Mouse (Mus musculus): ENCODE data around the gene Plekhh2. TPM values are rescaled to one million over a fixed set of nuclear protein-coding genes. Genes with fewer than 3 reads are reported as not detected.
A peak's percentile ranks its signal among the peaks of the same experiment; 100 is the strongest.

Gene Plekhh2
- polyA plus RNA-seq, 1 experiment from 2014 or later: 0.45 TPM

GRCm38 (mm10) chr17:84597859-84598258 is 86.2 kb downstream of the Plekhh2 start:
- Histone ChIP-seq H3K4me1 (replicated peaks) (no peaks in the 10 kb centered on the region), H3K27ac (replicated peaks) (no peak overlapping the region), H3K9me3 (replicated peaks) (no peaks in the 10 kb centered on the region), H3K27me3 (no peaks in the 10 kb centered on the region), H3K36me3 (replicated peaks) (no peaks in the 10 kb centered on the region), H3K9ac (no peak overlapping the region), H3K4me2 (no peak overlapping the region), H3K4me3 (replicated peaks) (no peak overlapping the region)
- no peak for ATAC-seq (ENCODE audit: insufficient read depth)
- WGBS (ENCODE audit: insufficient replicate concordance): 74% methylated on average over 12 of the region's 12 CpGs

GRCm38 (mm10) chr17:84598928-84599327 is 87.2 kb downstream of the Plekhh2 start:
- 76% methylated on average over 7 of the region's 7 CpGs for whole genome bisulfite sequencing (ENCODE audit: insufficient replicate concordance)
- no peaks in the 10 kb centered on the region for H3K9me3 ChIP-seq (replicated peaks)
- ATAC-seq (ENCODE audit: insufficient read depth): no peak
- no peak overlapping the region for H3K4me3 ChIP-seq (replicated peaks)
- H3K27ac ChIP-seq (replicated peaks): no peak overlapping the region
- H3K36me3 ChIP-seq (replicated peaks): no peaks in the 10 kb centered on the region
- H3K4me1 ChIP-seq (replicated peaks): no peaks in the 10 kb centered on the region
- H3K9ac ChIP-seq: no peak overlapping the region
- no peaks in the 10 kb centered on the region for H3K27me3 ChIP-seq
- no peak overlapping the region for H3K4me2 ChIP-seq

DNA sequence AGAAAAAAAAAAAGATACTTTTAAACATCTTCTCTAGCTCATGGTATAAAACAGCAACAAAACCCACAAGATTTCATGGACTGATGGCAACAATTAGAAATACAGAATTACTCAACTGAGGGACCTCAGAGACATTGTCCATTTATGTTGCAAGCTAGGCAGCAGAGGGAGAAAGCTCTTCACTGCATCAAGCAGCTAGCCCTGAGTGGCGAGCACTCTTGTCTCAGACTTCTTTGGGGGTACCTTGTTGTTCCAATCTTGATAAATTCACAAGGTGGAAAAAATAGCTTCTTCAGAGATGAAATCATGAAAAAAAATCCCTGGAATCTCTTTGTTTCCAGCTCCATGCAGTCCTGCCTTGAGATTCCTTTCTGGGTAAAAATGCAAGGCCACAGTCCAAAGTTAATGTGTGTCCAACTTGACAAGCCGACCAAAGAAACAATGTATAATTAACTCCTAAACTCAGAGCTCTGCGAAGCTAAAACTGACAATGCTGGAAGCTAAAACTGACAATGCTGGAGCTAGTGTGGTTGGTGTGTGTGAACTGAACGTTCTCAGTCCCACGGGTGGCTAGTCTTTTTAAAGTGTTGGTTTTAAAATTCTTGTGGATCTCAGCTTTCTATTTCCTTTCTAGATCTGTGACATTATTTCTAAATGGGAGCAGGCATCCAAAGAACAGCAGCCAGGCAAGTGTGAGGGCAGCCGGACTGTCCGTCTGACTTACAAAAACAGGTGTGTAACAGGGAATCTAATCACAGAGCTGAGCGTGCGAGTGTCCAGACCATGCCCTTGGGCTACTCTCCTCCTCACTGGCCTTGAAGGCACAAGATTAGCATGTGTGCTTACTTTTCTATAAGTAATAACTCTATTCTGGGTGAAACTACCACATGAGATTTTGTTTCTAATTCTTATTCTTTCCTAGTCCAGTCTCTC is 88.6 kb downstream of the Plekhh2 start:
- no peaks in the 10 kb centered on the region for H3K9me3 ChIP-seq (replicated peaks)
- H3K4me1 ChIP-seq (replicated peaks): no peaks in the 10 kb centered on the region
- H3K4me2 ChIP-seq: no peak overlapping the region
- no peak overlapping the region for H3K9ac ChIP-seq
- H3K4me3 ChIP-seq (replicated peaks): no peak overlapping the region
- H3K27me3 ChIP-seq: no peaks in the 10 kb centered on the region
- no peak overlapping the region for H3K27ac ChIP-seq (replicated peaks)
- H3K36me3 ChIP-seq (replicated peaks): no peaks in the 10 kb centered on the region
- 56% methylated on average over 9 of the region's 9 CpGs for WGBS (ENCODE audit: insufficient replicate concordance)
- ATAC-seq (ENCODE audit: insufficient read depth): no peak

GRCm38 (mm10) chr17:84601805-84602204 is 90.1 kb downstream of the Plekhh2 start:
- Histone ChIP-seq H3K4me1 (replicated peaks) (no peaks in the 10 kb centered on the region), H3K27me3 (no peaks in the 10 kb centered on the region), H3K9ac (no peak overlapping the region), H3K27ac (replicated peaks) (no peak overlapping the region), H3K9me3 (replicated peaks) (no peaks in the 10 kb centered on the region), H3K36me3 (replicated peaks) (no peaks in the 10 kb centered on the region), H3K4me2 (no peak overlapping the region), H3K4me3 (replicated peaks) (no peak overlapping the region)
- ATAC-seq (ENCODE audit: insufficient read depth): no peak
- 62% methylated on average over 5 of the region's 5 CpGs for WGBS (ENCODE audit: insufficient replicate concordance)

DNA sequence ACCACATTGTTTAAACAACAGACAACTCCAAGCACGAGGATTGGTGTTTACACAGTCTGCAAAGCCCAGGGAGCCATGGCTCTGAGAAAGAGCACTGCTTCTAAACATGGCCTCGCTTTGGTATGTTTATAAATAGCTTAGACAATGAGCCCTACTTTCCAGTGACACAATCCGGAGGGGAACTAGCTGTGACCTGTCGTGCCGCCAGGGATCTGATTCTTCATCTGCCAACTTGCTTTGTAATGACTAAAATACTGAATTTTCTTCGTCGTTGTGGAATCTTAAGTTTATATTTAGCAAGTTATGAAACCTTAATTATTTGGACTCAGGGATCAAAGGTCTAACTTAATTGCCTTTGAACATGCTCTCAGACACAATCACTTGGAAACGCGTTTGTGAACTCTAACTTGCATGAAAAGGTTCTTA is 91.5 kb downstream of the Plekhh2 start:
- Histone ChIP-seq H3K4me1 (replicated peaks) (no peaks in the 10 kb centered on the region), H3K4me2 (no peak overlapping the region), H3K9ac (no peak overlapping the region), H3K27ac (replicated peaks) (no peak overlapping the region), H3K9me3 (replicated peaks) (no peaks in the 10 kb centered on the region), H3K27me3 (no peaks in the 10 kb centered on the region), H3K36me3 (replicated peaks) (no peaks in the 10 kb centered on the region), H3K4me3 (replicated peaks) (no peak overlapping the region)
- no peak for ATAC-seq (ENCODE audit: insufficient read depth)
- 53% methylated on average over 9 of the region's 9 CpGs for WGBS (ENCODE audit: insufficient replicate concordance)

- Histone ChIP-seq H3K4me2 (no peak overlapping the region), H3K4me1 (replicated peaks) (no peaks in the 10 kb centered on the region), H3K27me3 (no peaks in the 10 kb centered on the region), H3K36me3 (replicated peaks) (no peaks in the 10 kb centered on the region), H3K27ac (replicated peaks) (no peak overlapping the region), H3K9ac (no peak overlapping the region), H3K4me3 (replicated peaks) (no peak overlapping the region), H3K9me3 (replicated peaks) (no peaks in the 10 kb centered on the region)
- 72% methylated on average over 10 of the region's 10 CpGs for WGBS (ENCODE audit: insufficient replicate concordance)
- ATAC-seq (ENCODE audit: insufficient read depth): no peak
These were observed 92.2 kb downstream of the Plekhh2 start for GRCm38 (mm10) chr17:84603709-84604420.

- Histone ChIP-seq H3K4me3 (replicated peaks) (no peak overlapping the region), H3K27ac (replicated peaks) (no peak overlapping the region), H3K4me1 (replicated peaks) (no peaks in the 10 kb centered on the region), H3K27me3 (no peaks in the 10 kb centered on the region), H3K36me3 (replicated peaks) (no peaks in the 10 kb centered on the region), H3K9me3 (replicated peaks) (no peaks in the 10 kb centered on the region), H3K4me2 (no peak overlapping the region), H3K9ac (no peak overlapping the region)
- no peak for ATAC-seq (ENCODE audit: insufficient read depth)
- 49% methylated on average over 13 of the region's 13 CpGs for WGBS (ENCODE audit: insufficient replicate concordance)
These were observed 95.3 kb downstream of the Plekhh2 start for GRCm38 (mm10) chr17:84606976-84607375.

GRCm38 (mm10) chr17:84607617-84608016 is 95.9 kb downstream of the Plekhh2 start:
- Histone ChIP-seq H3K9ac (no peak overlapping the region), H3K4me3 (replicated peaks) (no peak overlapping the region), H3K27ac (replicated peaks) (no peak overlapping the region), H3K9me3 (replicated peaks) (no peaks in the 10 kb centered on the region), H3K4me1 (replicated peaks) (no peaks in the 10 kb centered on the region), H3K36me3 (replicated peaks) (no peaks in the 10 kb centered on the region), H3K4me2 (no peak overlapping the region), H3K27me3 (no peaks in the 10 kb centered on the region)
- no peak for ATAC-seq (ENCODE audit: insufficient read depth)
- 41% methylated on average over 5 of the region's 5 CpGs for WGBS (ENCODE audit: insufficient replicate concordance)

DNA sequence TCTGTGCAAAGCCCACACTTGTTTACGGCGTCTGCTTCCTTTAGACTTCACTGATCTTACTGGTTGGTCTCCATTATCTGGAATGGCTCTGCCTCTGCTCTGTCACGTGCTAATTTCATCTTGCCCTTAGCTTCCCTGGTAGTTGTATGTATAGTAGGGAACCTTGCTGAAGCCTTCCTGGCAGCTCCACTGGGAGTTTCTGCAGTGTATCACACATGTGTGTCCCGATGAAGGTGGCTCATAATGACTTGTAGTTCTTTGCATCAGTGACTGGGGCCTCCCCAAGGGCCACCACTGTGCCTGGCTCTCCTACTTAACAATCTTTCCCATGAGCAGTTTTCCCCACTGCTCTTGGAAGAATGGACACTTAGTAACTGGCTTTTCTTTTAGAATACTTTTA is 96.9 kb downstream of the Plekhh2 start:
- no peak for ATAC-seq (ENCODE audit: insufficient read depth)

GRCm38 (mm10) chr17:84611500-84611899 is 99.8 kb downstream of the Plekhh2 start:
- Histone ChIP-seq H3K36me3 (replicated peaks) (no peaks in the 10 kb centered on the region), H3K27ac (replicated peaks) (no peak overlapping the region), H3K4me3 (replicated peaks) (no peak overlapping the region), H3K4me2 (no peak overlapping the region), H3K4me1 (replicated peaks) (no peaks in the 10 kb centered on the region), H3K9ac (no peak overlapping the region), H3K9me3 (replicated peaks) (0 out of 2 replicates have a peak, but pooled peaks cover 5% of the 10 kb centered on the region), H3K27me3 (no peaks in the 10 kb centered on the region)
- no peak for ATAC-seq (ENCODE audit: insufficient read depth)
- WGBS (ENCODE audit: insufficient replicate concordance): 67% methylated on average over 9 of the region's 9 CpGs

More for the DNA sequence above, 96.9 kb downstream of the Plekhh2 start:
- H3K36me3 ChIP-seq (replicated peaks): no peaks in the 10 kb centered on the region
- H3K27me3 ChIP-seq: no peaks in the 10 kb centered on the region
- no peak overlapping the region for H3K4me2 ChIP-seq
- H3K27ac ChIP-seq (replicated peaks): no peak overlapping the region
- no peak overlapping the region for H3K4me3 ChIP-seq (replicated peaks)
- 0 out of 2 replicates have a peak, but pooled peaks cover 2% of the 10 kb centered on the region for H3K9me3 ChIP-seq (replicated peaks)
- no peak overlapping the region for H3K9ac ChIP-seq
- WGBS (ENCODE audit: insufficient replicate concordance): 62% methylated on average over 4 of the region's 4 CpGs
- no peaks in the 10 kb centered on the region for H3K4me1 ChIP-seq (replicated peaks)

DNA sequence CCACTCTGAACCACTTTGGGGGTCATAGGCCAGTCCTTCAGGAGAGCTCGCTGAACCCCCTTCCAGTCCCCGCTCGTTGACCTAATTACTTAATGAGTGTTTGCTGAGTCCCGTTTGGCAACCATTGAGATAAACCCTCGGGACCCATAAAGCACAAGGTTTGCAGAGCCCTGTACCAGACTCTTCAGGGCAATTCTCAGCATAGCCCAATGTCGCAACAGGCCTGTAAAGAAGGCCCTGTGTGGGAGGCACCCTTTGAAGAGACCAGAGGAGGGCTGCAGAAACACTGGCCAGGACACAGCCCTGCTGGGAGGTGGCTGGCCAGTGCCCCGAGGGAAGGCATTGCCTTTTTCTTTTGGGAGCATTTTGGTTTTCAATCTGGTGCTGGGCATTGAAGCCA is 100.3 kb downstream of the Plekhh2 start:
- no peak overlapping the region for H3K9ac ChIP-seq
- H3K36me3 ChIP-seq (replicated peaks): no peaks in the 10 kb centered on the region
- ATAC-seq (ENCODE audit: insufficient read depth): 0 out of 2 replicates have a peak, but pooled peaks have one; percentile 44
- no peaks in the 10 kb centered on the region for H3K4me1 ChIP-seq (replicated peaks)
- H3K27ac ChIP-seq (replicated peaks): no peak overlapping the region
- no peak overlapping the region for H3K4me3 ChIP-seq (replicated peaks)
- H3K4me2 ChIP-seq: no peak overlapping the region
- 47% methylated on average over 7 of the region's 7 CpGs for WGBS (ENCODE audit: insufficient replicate concordance)
- H3K27me3 ChIP-seq: no peaks in the 10 kb centered on the region
- 0 out of 2 replicates have a peak, but pooled peaks cover 5% of the 10 kb centered on the region for H3K9me3 ChIP-seq (replicated peaks)
